Mouse (Mus musculus): Measurements from ENCODE around the gene Odr4.

Odr4 gene

GRCm38 (mm10) chr1:150392638-150393487, at the start of gene Odr4, which contains the start of gene Tpr:
Gene Odr4 (minus strand): TSS chr1:150393080.
Gene Tpr (plus strand): TSS chr1:150392838.
- DNase-seq (ENCODE audit: low spot score) = peak; percentile 98

- no peak for DNase-seq (ENCODE audit: low spot score)
Measured at GRCm38 (mm10) chr1:150441731-150442130, 48.9 kb upstream of the Odr4 start.

DNA sequence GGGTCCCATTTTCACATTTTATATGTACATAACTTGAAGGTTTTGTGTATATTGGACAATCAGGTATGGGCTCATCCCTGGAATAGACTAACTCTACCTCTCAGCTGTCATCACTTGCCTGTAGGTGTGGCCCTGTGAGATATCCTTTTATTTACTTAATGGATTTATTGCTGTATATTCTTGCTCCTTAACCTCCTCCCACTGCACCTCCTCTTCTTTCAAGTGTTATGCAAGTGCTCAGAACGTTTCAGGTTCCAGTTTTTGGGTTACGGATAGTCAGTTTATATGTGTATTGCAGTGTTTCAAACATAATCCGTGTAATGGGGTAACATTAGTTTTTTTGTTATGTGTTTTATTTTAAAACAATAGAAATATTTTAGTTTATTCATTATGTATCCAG, 45.8 kb upstream of the Odr4 start:
- DNase-seq (ENCODE audit: low spot score) = no peak

- no peak for DNase-seq (ENCODE audit: low spot score)
Measured at GRCm38 (mm10) chr1:150426216-150426615, 33.3 kb upstream of the Odr4 start.

DNA sequence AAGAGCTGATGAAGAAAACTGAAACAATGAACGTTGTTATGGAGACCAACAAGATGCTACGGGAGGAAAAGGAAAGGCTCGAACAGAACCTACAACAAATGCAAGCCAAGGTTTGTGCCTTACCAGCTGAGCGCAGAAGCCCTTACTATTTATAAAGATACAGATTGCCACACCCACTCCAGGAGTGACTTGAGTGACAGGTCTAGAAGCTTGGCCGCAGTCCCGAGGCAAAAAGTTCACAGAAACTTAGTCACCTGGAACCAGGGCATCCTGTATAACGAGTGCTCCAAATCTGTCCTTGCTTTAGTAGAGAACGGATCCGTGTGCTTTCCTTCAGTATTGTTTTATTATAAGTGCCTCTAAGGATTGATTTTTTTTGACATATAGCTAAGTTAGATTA, 32.8 kb upstream of the Odr4 start:
- DNase-seq (ENCODE audit: low spot score) = no peak

DNA sequence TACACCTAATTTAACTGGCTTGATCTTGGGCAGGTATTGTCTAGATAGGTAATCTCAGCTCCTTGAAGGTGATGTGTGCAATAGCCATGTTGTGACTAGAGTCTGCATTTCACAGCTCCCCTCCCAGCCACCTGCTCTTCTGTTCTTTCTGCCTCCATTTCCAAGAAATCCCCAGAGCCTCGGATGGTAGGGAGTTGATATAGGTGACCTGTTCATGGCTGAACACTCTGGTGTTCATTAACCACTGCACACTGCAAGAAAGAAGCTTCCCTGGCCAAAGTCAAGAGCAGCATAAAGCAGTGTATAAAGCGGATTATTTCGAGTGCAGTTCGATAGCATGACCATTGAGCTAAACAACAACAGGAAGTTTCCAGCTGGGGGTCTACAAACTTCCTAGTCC, 25.5 kb upstream of the Odr4 start:
- DNase-seq (ENCODE audit: low spot score) = no peak

DNA sequence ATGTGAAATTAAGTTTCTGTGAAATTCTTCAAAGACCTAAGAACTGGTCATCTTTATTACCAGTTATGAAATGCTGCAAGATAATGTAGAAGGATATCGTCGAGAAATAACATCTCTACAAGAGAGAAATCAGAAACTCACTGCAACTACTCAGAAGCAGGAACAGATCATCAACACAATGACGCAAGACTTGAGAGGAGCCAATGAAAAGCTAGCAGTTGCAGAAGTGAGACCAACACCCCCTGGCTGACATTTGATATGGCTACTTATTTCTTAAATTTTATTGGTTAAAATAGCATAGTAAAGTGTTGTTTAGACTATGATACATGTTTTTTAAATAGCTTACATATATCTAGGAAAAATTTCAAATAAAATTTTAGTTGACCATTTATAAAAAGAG, 23.1 kb upstream of the Odr4 start:
- DNase-seq (ENCODE audit: low spot score) = no peak

- DNase-seq (ENCODE audit: low spot score) = no peak
Measured at GRCm38 (mm10) chr1:150409996-150410395, 17.1 kb upstream of the Odr4 start.

GRCm38 (mm10) chr1:150407285-150407684, 14.4 kb upstream of the Odr4 start:
- DNase-seq (ENCODE audit: low spot score) = no peak

DNA sequence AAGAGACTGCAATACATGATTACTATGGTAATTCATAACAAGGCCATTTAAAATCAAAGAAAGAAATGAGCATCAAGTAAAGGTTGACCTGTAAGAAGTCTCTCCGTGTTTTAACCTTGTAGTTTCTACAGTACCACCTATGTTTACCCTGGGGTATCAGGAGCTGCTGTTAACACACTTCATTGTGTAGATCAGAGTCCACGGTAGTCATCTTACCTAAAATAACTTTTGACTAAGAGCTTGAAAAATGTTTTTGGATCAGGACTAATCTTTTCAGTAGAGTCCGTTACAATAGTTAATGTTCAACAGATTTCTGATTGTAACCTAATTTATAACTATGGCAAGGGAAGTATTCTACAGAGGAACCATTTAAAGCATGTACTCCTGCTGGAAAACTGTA, 11.7 kb upstream of the Odr4 start:
- DNase-seq (ENCODE audit: low spot score) = no peak

DNA sequence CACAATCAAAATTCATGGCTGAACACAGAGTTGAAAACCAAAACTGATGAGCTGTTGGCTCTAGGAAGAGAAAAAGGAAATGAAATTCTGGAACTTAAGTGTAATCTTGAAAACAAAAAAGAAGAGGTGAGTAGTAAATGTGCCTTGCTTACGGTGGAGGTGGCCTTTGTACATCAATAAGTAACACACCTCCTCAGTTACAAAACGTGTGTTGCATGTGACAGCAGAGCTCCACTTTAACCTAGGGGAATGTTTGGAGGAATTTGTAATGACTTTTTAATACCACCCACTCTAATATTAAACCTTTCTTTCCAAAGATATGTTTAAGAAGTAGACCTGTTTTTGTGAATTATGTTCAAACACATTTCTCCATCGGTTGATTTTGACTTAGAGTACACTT, 11.0 kb upstream of the Odr4 start:
- DNase-seq (ENCODE audit: low spot score) = no peak

DNA sequence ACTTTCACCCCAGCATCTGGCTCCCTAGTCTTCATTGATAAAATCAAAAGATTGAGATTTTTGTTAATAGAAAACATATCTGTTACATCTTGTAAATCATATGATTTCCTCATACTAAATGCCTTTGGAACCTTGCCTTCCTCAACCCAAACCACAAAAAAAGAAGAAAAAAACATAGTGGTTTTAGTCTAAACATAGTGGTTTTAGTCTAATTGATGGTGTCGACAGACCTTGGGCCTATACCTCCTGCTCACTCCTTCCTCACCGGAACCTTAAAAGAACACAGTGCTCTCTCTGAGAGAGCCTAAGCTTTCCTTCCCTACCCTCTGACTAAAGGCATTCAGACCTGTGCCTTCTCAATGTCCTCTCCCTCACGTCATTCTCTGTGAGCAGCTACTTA, 3.1 kb upstream of the Odr4 start:
- DNase-seq (ENCODE audit: low spot score) = no peak

DNA sequence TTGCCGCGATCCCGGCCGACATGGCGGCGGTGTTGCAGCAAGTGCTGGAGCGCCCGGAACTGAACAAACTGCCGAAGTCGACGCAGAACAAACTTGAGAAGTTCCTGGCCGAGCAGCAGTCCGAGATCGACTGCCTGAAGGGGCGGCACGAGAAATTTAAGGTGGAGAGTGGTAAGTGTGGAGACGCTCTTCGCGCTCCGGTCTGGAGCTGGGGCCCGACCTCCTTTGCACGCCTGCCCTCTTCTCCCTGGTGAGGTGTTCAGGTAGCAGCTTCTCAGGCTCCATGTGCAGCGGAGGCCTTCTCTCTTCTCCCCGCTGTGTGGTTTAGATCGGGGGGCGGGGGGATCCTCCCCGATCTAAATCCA, 590 bp upstream of the Odr4 start:
- DNase-seq (ENCODE audit: low spot score) = no peak

DNA sequence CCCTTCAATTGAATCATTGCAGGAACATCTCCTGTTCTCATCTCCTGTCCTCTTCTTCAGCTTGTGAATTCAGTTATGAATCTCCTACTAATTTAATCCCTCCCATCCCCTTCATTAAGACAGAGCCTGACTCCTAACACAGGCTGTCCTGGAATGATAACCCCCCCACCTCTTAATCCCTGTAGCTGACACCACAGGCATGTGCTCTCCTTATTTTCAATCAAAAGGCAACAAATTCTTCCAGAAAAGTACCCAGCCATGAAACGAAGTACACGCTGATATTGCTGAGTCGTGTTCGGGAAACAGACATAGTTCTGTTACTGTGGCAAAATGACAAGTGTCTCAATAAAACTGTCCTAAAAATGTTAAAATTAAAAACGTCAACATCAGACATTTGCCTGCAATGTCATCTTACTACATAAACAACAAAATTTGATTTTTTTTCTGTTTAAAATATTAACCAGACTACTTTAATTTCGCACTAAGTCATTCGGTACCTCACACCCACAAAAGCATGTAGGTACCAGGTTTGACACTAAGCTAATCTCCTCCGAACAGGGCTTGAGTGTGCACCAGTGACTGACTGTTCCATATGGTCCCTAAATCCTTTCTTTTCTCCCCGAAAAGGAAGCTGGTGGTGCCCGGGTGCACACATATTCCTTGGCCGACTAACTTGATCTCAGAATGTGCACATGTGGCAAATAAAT, 796 bp downstream of the Odr4 start:
- no peak for DNase-seq (ENCODE audit: low spot score)

GRCm38 (mm10) chr1:150389390-150390129, 3.3 kb downstream of the Odr4 start:
- DNase-seq (ENCODE audit: low spot score) = no peak

- DNase-seq (ENCODE audit: low spot score) = no peak
Measured at GRCm38 (mm10) chr1:150387572-150387971, 5.3 kb downstream of the Odr4 start.

DNA sequence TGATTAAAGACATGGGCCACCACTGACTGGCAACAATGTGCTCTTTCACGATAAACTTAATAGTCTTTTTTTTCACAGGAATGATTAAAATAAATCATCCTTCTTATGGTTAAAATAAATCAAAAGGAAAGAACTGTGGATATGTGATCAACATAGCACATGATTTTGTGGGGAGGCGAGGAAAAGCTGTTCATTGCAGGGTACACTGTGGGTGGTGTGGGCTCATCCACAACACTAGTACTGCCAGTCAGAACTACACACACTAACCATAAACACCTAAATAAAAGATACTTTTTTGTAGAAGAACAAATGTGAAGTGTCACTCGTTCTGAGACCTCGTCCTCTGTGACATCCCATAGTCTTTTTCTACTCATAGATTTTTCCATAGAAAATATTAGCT, 8.7 kb downstream of the Odr4 start:
- DNase-seq (ENCODE audit: low spot score) = no peak

DNA sequence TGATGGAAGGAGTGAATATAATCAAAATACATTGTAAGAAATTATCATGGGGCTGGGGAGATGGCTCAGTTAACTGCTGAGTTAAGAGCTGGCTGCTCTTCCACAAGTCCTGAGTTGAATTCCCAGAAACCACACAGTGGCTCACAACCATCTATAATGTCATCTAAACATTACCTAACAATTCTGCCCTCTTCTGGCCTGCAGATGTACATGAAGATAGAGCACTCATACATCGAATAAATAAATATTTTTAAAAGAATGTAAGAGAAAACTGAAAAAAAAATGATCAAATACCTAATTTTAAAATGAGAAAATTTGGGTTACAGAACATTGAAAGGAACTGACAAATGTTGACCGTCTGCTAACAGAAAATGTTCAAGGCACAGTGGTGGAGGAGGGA, 18.6 kb downstream of the Odr4 start:
- DNase-seq (ENCODE audit: low spot score) = no peak

DNA sequence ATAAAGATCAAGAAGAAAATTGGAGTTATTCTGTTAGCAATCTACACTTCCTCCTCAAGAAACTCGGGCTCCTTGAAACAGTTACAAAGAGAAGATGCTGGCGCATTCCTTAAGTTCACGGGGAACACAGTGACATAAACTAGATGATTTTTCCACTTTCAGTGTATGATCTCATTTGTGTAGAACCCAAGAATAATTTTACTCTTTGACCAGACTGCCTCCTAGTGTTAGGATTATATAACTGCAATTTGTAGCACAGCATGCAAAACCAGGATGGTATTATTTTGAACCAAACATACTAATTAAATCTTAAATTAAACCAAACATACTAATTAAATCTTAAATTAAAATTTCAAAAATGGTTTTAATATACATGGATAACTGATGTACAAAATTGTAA, 20.0 kb downstream of the Odr4 start:
- DNase-seq (ENCODE audit: low spot score) = no peak

- DNase-seq (ENCODE audit: low spot score) = no peak
Measured at GRCm38 (mm10) chr1:150360864-150361263, 32.0 kb downstream of the Odr4 start.

GRCm38 (mm10) chr1:150335111-150335510, 57.8 kb downstream of the Odr4 start:
- DNase-seq (ENCODE audit: low spot score) = no peak

DNA sequence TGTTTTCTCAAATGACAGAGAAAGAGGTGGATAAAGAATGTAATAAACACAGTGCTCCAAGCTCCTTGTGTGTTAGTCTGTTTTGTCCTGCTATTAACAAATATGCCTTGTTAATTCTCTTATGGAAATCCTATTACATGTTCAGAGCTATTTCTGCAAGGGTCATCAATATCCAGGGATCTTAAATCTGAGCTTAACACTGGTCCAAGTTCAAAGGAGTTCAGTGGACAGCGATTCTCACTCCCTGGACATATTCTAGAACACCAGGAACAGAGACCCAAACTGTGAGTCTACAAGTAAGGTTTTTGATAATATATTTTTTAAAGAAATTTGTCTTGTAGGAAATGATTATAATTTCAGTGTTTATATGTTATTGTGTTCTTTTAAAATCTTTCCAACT, 73.7 kb downstream of the Odr4 start, which contains the start of gene Pdc:
Gene Pdc, plus strand, starts transcription at position 213 of the 400 bp plus-strand sequence.
- no peak for DNase-seq (ENCODE audit: low spot score)
